Mouse (Mus musculus): ENCODE measurements at regions not wholly inside any gene's neighbourhood (a gene's known extent, or its start where the extent isn't known, plus 50 kb on each side); places are given as distances from the start of the nearest gene placed in this dataset.

DNA sequence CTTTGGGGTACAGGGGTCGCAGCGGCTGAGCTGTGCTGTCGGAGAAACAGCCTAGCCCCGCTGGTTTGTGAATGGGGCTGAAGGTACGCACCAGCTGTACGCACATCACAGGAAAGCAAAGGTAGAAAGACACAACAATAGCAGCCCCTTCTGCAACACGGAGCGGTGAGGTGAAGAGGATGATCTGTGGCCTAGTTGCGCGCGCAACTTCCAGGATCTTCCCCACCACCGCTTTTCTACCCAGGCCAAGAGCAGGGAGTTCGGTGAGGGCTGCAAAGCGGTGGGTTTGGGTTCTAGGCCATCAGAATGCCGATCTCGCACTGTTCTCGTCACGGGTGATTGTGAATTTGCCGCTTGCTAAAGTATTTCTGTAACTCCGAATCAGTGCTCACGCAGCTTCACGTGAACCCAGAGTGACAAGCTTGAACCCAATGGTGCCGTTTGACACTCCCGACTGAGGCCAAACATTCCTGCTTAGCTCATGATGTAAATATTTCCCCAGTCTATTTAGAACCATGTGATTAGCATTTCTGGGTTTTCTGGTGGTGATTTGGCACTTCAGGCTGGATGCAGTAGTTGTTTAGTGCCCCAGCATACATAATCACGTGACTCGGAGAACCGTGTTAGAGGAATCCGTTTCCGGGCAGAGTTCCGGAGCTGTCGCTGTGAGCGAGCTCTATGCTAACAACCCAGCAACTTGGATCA lies 54.7 kb downstream of the Cryaa start:
- TF ChIP-seq POLR2A (IDR thresholded peaks at IDR 0.05; ENCODE audit: insufficient read depth, low read depth, low read length) (no peak), CTCF (IDR thresholded peaks at IDR 0.05; ENCODE audit: insufficient read depth, low read depth, low read length) (no peak)
- Histone ChIP-seq H3K4me1 (ENCODE audit: control insufficient read depth, insufficient read depth, low read length) (peaks cover 41% of the 10 kb centered on the region), H3K4me3 (ENCODE audit: insufficient read depth, low read depth, low read length) (no peak overlapping the region), H3K27ac (ENCODE audit: insufficient read depth, low read depth, low read length) (no peak overlapping the region)
- WGBS = 93% methylated on average over 32 of the region's 32 CpGs

GRCm38 (mm10) chr17:31734521-31734920 lies 56.9 kb downstream of the Cryaa start:
- TF ChIP-seq POLR2A (IDR thresholded peaks at IDR 0.05; ENCODE audit: insufficient read depth, low read depth, low read length) = no peak
- no peak for TF ChIP-seq CTCF (IDR thresholded peaks at IDR 0.05; ENCODE audit: insufficient read depth, low read depth, low read length)
- Histone ChIP-seq H3K4me1 (ENCODE audit: control insufficient read depth, insufficient read depth, low read length) (peaks cover 22% of the 10 kb centered on the region), H3K27ac (ENCODE audit: insufficient read depth, low read depth, low read length) (no peak overlapping the region), H3K4me3 (ENCODE audit: insufficient read depth, low read depth, low read length) (no peak overlapping the region)
- WGBS = 49% methylated on average over 7 of the region's 7 CpGs

DNA sequence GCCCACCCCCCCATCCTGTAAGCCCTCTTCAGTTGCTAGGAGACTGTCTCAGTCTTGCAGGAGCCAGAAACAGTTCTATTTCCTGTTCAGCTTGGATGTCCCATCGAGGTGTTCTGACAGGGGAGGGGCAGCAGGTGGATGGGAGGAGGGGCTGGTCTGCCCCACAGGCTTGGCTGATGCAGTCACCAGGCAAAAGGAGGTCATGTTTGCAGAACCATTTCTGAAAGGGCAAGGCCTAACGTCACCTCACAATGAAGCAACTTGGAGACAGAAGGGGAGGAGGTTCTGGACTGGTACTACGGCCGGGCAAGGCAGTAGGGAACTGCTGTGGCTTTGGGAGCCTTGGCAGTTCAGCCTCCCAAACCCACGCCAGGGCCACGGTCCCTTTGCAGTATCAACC lies 59.1 kb downstream of the Cryaa start:
- 75% methylated on average over 6 of the region's 6 CpGs for WGBS
- Histone ChIP-seq H3K4me1 (ENCODE audit: control insufficient read depth, insufficient read depth, low read length) (peaks cover 12% of the 10 kb centered on the region), H3K27ac (ENCODE audit: insufficient read depth, low read depth, low read length) (no peak overlapping the region), H3K4me3 (ENCODE audit: insufficient read depth, low read depth, low read length) (no peak overlapping the region)
- TF ChIP-seq CTCF (IDR thresholded peaks at IDR 0.05; ENCODE audit: insufficient read depth, low read depth, low read length) = no peak
- no peak for TF ChIP-seq POLR2A (IDR thresholded peaks at IDR 0.05; ENCODE audit: insufficient read depth, low read depth, low read length)

DNA sequence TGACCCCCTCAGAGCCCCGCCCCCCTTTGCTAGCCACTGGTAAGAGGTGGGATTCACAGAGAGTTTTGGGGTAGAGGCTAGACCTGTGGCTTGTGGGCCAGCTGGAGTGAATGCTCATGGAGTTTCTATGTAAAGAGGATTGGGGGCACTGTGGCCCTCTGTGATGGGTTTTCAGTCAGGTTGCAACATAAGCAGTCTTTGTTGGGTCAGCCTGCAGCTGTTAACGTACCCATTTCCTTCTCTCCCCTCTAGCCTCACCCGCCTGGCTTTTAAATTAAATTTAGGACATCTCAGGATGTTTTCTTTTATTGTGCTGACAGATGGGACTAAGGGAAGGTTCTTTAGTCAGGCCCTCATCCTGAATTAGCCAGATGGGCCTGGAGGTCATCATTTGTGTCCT lies 60.6 kb downstream of the Cryaa start:
- TF ChIP-seq CTCF (IDR thresholded peaks at IDR 0.05; ENCODE audit: insufficient read depth, low read depth, low read length) (no peak), POLR2A (IDR thresholded peaks at IDR 0.05; ENCODE audit: insufficient read depth, low read depth, low read length) (no peak)
- no peak overlapping the region for H3K27ac ChIP-seq (ENCODE audit: insufficient read depth, low read depth, low read length)
- H3K4me3 ChIP-seq (ENCODE audit: insufficient read depth, low read depth, low read length) = no peak overlapping the region
- 86% methylated on average over 3 of the region's 3 CpGs for WGBS
- peaks cover 12% of the 10 kb centered on the region for H3K4me1 ChIP-seq (ENCODE audit: control insufficient read depth, insufficient read depth, low read length)

DNA sequence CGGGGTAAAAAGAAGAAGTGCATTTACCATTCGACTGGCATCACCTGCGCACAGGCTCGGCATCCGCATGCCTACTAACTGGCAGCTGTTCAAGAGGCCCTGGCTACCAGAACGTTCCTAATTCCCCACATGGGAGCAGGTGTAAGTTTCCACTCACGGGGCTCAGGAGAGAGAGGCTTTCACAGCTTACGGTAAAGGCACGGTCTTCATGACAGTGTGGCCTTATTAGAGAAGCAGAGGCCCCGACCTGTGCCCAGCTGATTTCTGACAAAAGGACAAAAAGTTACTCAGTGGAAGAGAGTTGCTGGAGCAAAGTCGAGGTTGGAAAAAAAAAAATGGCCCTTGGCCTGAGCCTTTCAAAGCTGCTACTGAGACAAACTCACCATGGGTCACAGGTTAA lies 62.0 kb downstream of the Cryaa start:
- TF ChIP-seq POLR2A (IDR thresholded peaks at IDR 0.05; ENCODE audit: insufficient read depth, low read depth, low read length) = no peak
- TF ChIP-seq CTCF (IDR thresholded peaks at IDR 0.05; ENCODE audit: insufficient read depth, low read depth, low read length) = no peak
- WGBS = 69% methylated on average over 11 of the region's 11 CpGs
- Histone ChIP-seq H3K4me3 (ENCODE audit: insufficient read depth, low read depth, low read length) (no peak overlapping the region), H3K27ac (ENCODE audit: insufficient read depth, low read depth, low read length) (no peak overlapping the region), H3K4me1 (ENCODE audit: control insufficient read depth, insufficient read depth, low read length) (peaks cover 10% of the 10 kb centered on the region)

DNA sequence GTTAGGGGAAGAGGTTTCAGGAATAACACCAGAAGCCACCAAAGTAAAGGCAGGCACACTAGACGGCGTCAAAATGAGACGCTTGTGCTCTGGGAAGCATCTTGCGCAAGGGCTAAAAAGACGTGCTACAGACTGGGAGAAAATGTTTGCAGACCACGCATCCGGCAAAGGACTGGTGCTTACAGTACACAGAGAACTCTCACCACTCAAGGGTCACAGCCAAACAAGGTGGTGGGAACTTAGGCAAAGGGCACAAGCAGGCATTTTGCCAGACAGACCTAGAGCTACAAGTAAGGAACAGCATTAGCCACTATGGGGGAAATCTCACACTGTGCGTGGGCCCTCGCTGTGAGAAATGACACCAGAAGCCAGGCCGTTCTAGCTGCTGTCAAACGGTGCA lies 62.5 kb downstream of the Cryaa start:
- no peak for TF ChIP-seq POLR2A (IDR thresholded peaks at IDR 0.05; ENCODE audit: insufficient read depth, low read depth, low read length)
- 91% methylated on average over 11 of the region's 11 CpGs for WGBS

DNA sequence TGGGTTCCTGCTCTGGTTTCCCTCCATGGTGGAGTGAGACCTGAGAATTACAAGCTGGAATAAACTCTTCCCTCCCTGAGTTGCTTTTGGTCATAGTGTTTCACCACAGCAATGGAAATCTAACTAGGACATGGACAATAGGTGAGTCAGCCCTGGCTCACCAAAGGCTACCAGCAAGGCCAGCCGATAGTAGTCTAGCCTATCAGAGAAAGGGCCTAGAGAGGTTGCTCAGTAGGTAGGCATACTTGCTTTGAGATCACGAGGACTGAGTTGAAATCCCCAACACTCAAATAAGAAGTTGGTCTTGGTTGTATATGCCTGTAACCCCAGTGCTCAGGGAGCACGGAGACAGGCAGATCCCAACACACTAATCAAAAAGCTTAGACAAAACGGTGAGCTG lies 66.0 kb downstream of the Cryaa start:
- 92% methylated on average over 4 of the region's 4 CpGs for WGBS
- Histone ChIP-seq H3K27ac (ENCODE audit: insufficient read depth, low read depth, low read length) (no peak overlapping the region), H3K4me1 (ENCODE audit: control insufficient read depth, insufficient read depth, low read length) (peaks cover 10% of the 10 kb centered on the region), H3K4me3 (ENCODE audit: insufficient read depth, low read depth, low read length) (no peak overlapping the region)
- TF ChIP-seq POLR2A (IDR thresholded peaks at IDR 0.05; ENCODE audit: insufficient read depth, low read depth, low read length) (no peak), CTCF (IDR thresholded peaks at IDR 0.05; ENCODE audit: insufficient read depth, low read depth, low read length) (no peak)

More for the DNA sequence above, 62.5 kb downstream of the Cryaa start:
- Histone ChIP-seq H3K4me3 (ENCODE audit: insufficient read depth, low read depth, low read length) (no peak overlapping the region), H3K4me1 (ENCODE audit: control insufficient read depth, insufficient read depth, low read length) (peaks cover 6% of the 10 kb centered on the region; the same call in 1 of the 2 replicates), H3K27ac (ENCODE audit: insufficient read depth, low read depth, low read length) (no peak overlapping the region)

DNA sequence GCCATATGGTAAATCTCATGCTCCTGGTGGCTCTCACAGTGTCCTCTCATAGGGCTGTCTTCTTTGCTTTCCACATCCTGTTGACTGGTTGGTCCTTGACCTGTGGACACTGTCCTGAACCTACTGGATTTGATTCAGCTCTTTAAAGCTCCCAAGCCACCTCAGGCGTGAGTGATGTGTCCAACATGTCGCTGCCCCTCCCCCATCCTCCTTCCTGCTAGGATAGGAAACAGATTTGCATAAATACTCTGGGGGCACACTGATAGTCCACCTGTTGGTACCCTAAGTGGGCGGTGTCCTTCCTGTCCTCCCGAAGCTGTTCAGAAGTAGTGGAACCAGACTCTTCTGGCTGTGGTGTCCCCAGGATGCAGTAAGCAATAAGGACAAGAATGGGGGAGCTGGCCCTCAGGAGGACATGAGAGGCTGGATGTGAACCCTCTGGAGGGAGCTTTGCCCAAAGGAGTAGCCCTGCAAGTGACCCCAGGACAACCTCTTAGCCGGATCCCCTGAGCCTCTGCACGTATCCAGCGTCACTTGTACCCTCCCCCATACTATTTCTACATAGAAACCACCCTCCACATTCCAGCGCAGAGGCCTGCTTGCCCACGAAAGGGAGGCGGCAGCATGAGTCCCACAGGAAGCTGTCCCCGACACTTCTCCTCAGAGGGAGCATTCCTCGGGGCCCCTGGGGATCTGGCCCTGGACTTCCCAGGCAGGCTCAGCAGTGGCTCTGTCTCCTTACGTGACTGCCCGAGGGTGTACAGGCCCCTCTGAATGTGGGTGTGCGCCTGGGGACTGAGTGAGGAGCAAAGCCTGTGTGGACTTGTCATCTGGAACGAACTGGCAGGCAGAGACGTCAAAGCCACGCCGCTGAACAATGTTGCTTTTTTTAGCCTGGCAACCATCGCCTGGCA lies 68.8 kb downstream of the Cryaa start:
- Histone ChIP-seq H3K27ac (ENCODE audit: insufficient read depth, low read depth, low read length) (no peak overlapping the region), H3K4me3 (ENCODE audit: insufficient read depth, low read depth, low read length) (no peak overlapping the region), H3K4me1 (ENCODE audit: control insufficient read depth, insufficient read depth, low read length) (peaks cover 10% of the 10 kb centered on the region)
- no peak for TF ChIP-seq POLR2A (IDR thresholded peaks at IDR 0.05; ENCODE audit: insufficient read depth, low read depth, low read length)
- no peak for TF ChIP-seq CTCF (IDR thresholded peaks at IDR 0.05; ENCODE audit: insufficient read depth, low read depth, low read length)
- WGBS = 43% methylated on average over 20 of the region's 20 CpGs

GRCm38 (mm10) chr17:31747563-31747962 lies 70.0 kb downstream of the Cryaa start:
- 98% methylated on average over 2 of the region's 2 CpGs for WGBS
- TF ChIP-seq POLR2A (IDR thresholded peaks at IDR 0.05; ENCODE audit: insufficient read depth, low read depth, low read length) (no peak), CTCF (IDR thresholded peaks at IDR 0.05; ENCODE audit: insufficient read depth, low read depth, low read length) (no peak)

More at GRCm38 (mm10) chr17:31747563-31747962, 70.0 kb downstream of the Cryaa start:
- Histone ChIP-seq H3K27ac (ENCODE audit: insufficient read depth, low read depth, low read length) (no peak overlapping the region), H3K4me1 (ENCODE audit: control insufficient read depth, insufficient read depth, low read length) (peaks cover 10% of the 10 kb centered on the region), H3K4me3 (ENCODE audit: insufficient read depth, low read depth, low read length) (no peak overlapping the region)

All from olfactory bulb, adult 2 months (tissue).